Mouse (Mus musculus): ENCODE results near the gene Stard8.

DNA sequence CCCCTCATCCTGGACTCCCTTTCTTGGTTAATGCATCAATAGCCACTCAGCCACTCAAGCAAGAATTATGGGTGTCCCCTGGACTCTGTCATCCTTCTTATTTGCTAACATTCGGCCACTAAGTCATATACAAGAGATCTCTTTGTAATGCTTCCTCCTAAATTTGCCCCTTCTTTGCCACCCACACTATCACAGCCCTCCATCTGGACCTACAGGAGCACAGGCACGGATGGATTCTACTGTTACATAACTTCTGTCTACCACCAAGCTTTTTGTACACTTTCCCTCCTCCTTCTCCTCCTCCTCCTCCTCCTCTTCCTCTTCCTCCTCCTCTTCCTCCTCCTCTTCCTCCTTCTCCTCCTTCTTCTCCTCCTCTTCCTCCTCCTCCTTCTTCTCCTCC, 18.5 kb downstream of the Stard8 start:
- TF ChIP-seq CTCF (IDR thresholded peaks at IDR 0.05; ENCODE audit: low read depth) (no peak), EP300 (IDR thresholded peaks at IDR 0.05; ENCODE audit: low read depth) (no peak)

Measured in liver, embryonic 14.5 days (tissue).